Mouse (Mus musculus) liver, embryonic 13.5 days (tissue): ENCODE measurements around the gene Atxn2. TPM values are rescaled to one million over a fixed set of nuclear protein-coding genes. Genes with fewer than 3 reads are reported as not detected.

Experiments
- microRNA-seq: library from miRNA; unstranded; fragments of <30 nt; microRNA quantifications from one replicate; pipeline ENCODE4, GENCODE M21; 2016
- polyA plus RNA-seq: library from polyadenylated mRNA; unstranded; fragments of >200 nt; fragmentation: Nextera tagmentation; extraction: Ambion mirVana; gene quantifications from 2 replicates; pipeline ENCODE4 v1.2.1, GENCODE M21; 2015

Gene Atxn2
- polyA plus RNA-seq, 1 experiment from 2014 or later: 17.6 TPM

Small RNAs within 50 kb of the gene (microRNA-seq; reads per million reads assigned to microRNA genes)
- gene Mir7031: not detected

Other genes with a start within 250 kb of the Atxn2 start
- gene Adam1b, start 207.9 kb upstream of the Atxn2 start, polyA plus RNA-seq: not detected in 2 replicates
- 0.33 and 0.48 TPM in 2 replicates for gene Adam1a, start 165.9 kb upstream of the Atxn2 start, polyA plus RNA-seq
- gene Gm42878, start 165.9 kb upstream of the Atxn2 start, polyA plus RNA-seq: not detected in 2 replicates
- 27.4 and 29.1 TPM in 2 replicates for gene Mapkapk5, start 165.4 kb upstream of the Atxn2 start, polyA plus RNA-seq
- gene Aldh2, start 117.5 kb upstream of the Atxn2 start, polyA plus RNA-seq: 123 and 138 TPM in 2 replicates
- gene Acad12, start 92.4 kb upstream of the Atxn2 start, polyA plus RNA-seq: 1.4 TPM in 2 replicates
- gene Acad10, start 50.8 kb upstream of the Atxn2 start, polyA plus RNA-seq: 2.0 and 2.4 TPM in 2 replicates
- gene Brap, start 50.8 kb upstream of the Atxn2 start, polyA plus RNA-seq: 23.9 and 25.5 TPM in 2 replicates
- 6.1 TPM in 2 replicates for gene Sh2b3, start 126.3 kb downstream of the Atxn2 start, polyA plus RNA-seq
- gene Pheta1, start 137.6 kb downstream of the Atxn2 start, polyA plus RNA-seq: 3.7 and 4.0 TPM in 2 replicates